Mouse (Mus musculus) liver, postnatal 0 days (tissue): Measurements from ENCODE around the gene St8sia1.
A peak's percentile ranks its signal among the peaks of the same experiment; 100 is the strongest.

Experiments
- CTCF ChIP-seq: sonication (generic); IDR thresholded peaks from 2 replicates; pipeline ENCODE4 v1.5.1; 2016; ENCODE audit warnings: antibody characterized with exemption, low read depth
- EP300 ChIP-seq: IDR thresholded peaks from 2 replicates; pipeline ENCODE4 v1.6.1; 2016; ENCODE audit warnings: antibody characterized with exemption, low read depth, mild to moderate bottlenecking

GRCm38 (mm10) chr6:142779045-142779811, 185.0 kb downstream of the St8sia1 start:
- no peak for TF ChIP-seq EP300
- peak; percentile 66 for TF ChIP-seq CTCF
